Mouse (Mus musculus) heart, adult 11 months (tissue): ENCODE results near the gene Gcfc2.

Source experiments
- DNase-seq: peaks from one replicate; pipeline ENCODE4 v3.0.0; 2022

Gene Gcfc2

DNA sequence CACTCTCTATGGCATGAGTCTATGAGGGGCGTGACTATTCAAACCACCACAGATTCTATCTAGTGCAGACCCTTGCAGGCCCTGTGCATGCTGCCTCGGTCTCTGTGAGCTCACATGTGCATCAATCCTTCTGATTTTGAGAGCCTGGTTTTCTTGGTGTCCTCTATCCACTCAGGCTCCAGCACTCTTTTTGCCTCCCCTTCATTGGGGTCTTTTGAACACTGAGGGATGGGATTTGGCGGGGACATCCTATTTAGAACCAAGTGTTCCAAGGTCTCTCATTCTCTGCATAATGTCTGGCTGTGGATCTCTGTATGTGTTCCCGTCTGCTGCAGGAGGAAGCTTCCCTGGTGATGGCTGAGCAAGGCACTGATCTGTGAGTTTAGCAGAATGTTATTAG is 55.8 kb downstream of the Gcfc2 start:
- DNase-seq: peak; percentile 52

DNA sequence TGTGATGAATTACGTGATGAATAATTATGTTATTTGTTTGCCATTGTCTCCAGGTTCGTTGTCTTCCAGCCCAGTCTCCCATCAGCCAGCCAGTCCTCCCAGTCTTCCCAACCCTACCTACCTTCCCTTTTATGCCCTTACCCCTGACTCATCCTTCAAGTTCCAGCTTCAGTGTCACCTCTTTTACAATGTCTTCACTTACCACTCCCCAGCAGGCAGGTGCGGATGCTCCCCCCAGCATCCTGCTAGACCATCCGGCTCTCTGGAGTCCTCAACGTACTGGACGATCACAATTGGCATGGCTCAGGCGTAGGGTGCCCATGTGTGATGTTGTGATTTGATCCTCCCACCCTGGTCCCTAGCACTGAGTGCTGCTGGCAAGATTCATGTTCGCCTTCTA is 62.7 kb downstream of the Gcfc2 start:
- peak; percentile 82 for DNase-seq

DNA sequence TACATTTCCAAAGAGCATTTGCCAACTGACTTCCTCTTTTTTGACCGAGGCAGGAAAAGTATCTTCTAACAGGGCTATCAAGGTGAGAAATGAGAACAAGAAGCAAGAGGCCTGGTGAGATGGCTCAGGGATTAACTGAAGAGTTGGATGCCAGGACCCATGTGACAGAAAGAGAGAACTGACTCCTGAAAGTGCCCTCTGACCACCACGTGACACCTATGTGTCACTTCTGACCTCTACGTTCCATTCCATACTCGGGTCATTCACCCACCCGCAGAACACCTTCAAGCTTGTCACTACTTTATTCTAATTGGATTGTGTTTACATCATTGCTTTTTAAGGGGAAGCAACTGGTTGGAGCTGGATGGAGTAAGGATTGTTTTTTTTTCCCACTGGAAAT is 63.1 kb downstream of the Gcfc2 start:
- DNase-seq: peak; percentile 70

DNA sequence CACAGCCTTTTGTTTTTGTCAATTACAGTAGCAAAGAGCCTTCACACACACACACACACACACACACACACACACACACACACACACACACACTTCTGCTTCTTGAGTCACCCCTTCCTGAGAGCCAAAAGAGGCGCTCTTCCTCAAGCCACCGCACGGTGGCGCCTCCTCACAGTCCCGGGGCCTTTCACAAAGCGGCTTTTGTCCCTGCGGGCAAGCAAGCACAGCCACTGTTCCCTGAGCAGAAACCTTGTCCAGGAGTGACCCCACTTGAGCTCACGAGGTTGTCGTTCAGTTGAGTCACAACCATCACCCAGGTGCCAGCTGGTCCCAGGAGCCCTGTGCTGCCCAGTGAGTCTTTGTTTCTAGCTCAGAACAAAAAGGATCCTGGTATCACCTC is 63.5 kb downstream of the Gcfc2 start:
- peak; percentile 97 for DNase-seq

DNA sequence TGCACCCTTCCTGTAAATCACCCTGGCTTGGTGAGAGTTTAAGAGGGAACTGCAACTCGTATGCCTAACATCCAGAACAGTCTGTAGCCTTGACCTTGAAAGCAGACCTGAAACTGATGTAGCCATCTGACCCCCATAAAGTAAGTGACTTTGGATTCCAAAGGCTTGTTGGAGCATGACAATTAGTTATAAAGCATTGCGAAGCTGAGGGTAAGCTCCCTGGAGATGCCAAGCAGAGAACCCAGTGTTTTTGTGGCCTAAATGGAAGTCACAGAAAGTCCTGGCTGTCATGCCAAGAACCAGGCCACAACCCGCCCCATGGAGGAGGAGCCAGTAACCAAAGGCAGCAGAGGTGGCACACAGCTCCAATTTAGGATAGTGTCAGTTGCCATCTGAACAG is 64.1 kb downstream of the Gcfc2 start:
- DNase-seq: peak; percentile 89

DNA sequence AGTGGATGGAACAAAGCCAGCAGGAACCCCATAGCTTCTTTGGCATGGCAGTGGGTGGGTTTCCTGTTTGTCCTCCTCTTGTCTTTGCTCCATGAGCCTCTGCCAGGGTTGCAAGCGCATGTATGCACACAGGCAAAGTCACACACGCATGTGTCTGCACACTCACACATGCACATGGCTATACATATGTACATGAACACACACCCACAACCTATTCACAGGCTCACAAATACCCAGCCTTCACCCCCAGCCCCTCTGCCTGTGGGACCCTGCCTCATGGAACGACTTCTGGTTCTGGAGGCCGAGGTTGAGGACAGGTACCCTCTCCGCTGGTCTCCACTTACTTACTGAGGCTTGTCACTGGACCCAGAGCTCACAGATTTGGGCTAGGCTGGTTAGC is 64.9 kb downstream of the Gcfc2 start:
- DNase-seq: peak; percentile 83

DNA sequence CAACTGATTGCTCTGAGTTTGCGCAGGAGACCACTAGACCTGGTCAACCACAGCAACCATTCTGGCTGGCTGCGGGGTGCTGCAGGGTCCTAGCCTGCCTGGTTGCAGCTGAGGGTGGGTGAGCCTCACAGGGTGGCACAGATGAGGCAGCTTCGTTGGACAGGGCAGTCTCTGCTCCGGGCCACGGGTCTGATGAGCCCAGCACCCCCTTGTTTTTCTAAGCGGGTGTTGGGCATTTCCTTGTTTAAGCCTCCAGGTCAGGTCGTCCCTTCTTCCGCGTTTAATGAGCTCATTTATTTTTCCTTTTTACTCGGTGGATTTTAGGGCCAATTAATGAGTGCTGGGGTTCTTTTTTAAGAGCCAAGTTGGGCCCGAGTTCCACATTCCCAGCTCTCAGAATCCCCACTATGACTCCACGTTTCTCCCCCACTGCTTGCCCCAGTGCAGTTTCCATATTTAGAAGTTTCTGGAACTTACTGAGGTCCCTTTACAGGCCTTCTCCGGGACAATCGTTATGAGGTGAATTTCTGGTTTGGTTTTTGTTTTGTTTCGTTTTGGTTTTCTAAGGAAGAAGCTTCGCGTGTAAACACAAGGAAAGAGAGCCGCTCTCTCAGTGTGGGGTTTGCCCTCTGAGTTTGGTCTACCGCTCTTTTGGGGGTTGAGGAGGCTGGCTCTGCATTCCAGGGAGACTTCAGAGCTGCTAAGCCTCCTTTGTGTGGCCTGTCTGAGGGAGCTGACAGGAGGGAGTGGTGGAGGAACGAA is 66.8 kb downstream of the Gcfc2 start:
- DNase-seq: peak; percentile 83
